Mouse (Mus musculus): ENCODE measurements around the gene Erc1. TPM values are rescaled to one million over a fixed set of nuclear protein-coding genes. Genes with fewer than 3 reads are reported as not detected.

Erc1 gene
- 12.7 and 13.7 TPM in 2 replicates for polyA plus RNA-seq (2015; fragmentation: Nextera tagmentation; extraction: Ambion mirVana)

- Histone ChIP-seq H3K4me3 (ENCODE audit: low read length) (peak within 1 kb of the TSS; percentile 97), H3K27me3 (ENCODE audit: control insufficient read depth, insufficient read depth, low read length) (no peaks in the 10 kb centered on the region), H3K36me3 (ENCODE audit: control insufficient read depth, insufficient read depth) (no peaks in the 10 kb centered on the region), H3K27ac (ENCODE audit: low read length) (peak within 1 kb of the TSS; percentile 99), H3K4me2 (ENCODE audit: low read depth, low read length) (peak within 1 kb of the TSS; percentile 89), H3K9ac (ENCODE audit: low read length) (peak within 1 kb of the TSS; percentile 96), H3K9me3 (replicated peaks; ENCODE audit: control insufficient read depth, low read length) (no peaks in the 10 kb centered on the region), H3K4me1 (ENCODE audit: control insufficient read depth, insufficient read depth, low read length) (peaks cover 21% of the 10 kb centered on the region)
- ATAC-seq (replicated peaks; ENCODE audit: extremely low read depth, insufficient read depth, low FRiP score) = peak; percentile 96
- under 1% methylated on average over 73 of the region's 73 CpGs for WGBS
Observed at GRCm38 (mm10) chr6:119848034-119848695, at the start of gene Erc1. Gene Erc1 (minus strand): TSS chr6:119848167.

- Histone ChIP-seq H3K4me2 (ENCODE audit: low read depth, low read length) (no peak overlapping the region), H3K27me3 (ENCODE audit: control insufficient read depth, insufficient read depth, low read length) (no peaks in the 10 kb centered on the region), H3K4me3 (ENCODE audit: low read length) (no peak overlapping the region), H3K36me3 (ENCODE audit: control insufficient read depth, insufficient read depth) (no peaks in the 10 kb centered on the region), H3K9me3 (replicated peaks; ENCODE audit: control insufficient read depth, low read length) (no peaks in the 10 kb centered on the region), H3K9ac (ENCODE audit: low read length) (no peak overlapping the region), H3K4me1 (ENCODE audit: control insufficient read depth, insufficient read depth, low read length) (no peaks in the 10 kb centered on the region), H3K27ac (ENCODE audit: low read length) (no peak overlapping the region)
- WGBS = 78% methylated on average over 7 of the region's 7 CpGs
- no peak for ATAC-seq (replicated peaks; ENCODE audit: extremely low read depth, insufficient read depth, low FRiP score)
Observed at GRCm38 (mm10) chr6:119892711-119893110, 44.7 kb upstream of the Erc1 start.

- WGBS = 47% methylated on average over 7 of the region's 7 CpGs
- Histone ChIP-seq H3K27ac (ENCODE audit: low read length) (no peak overlapping the region), H3K4me3 (ENCODE audit: low read length) (no peak overlapping the region), H3K27me3 (ENCODE audit: control insufficient read depth, insufficient read depth, low read length) (no peaks in the 10 kb centered on the region; the same call in 1 of the 2 replicates), H3K4me2 (ENCODE audit: low read depth, low read length) (no peak overlapping the region), H3K9ac (ENCODE audit: low read length) (no peak overlapping the region), H3K4me1 (ENCODE audit: control insufficient read depth, insufficient read depth, low read length) (no peaks in the 10 kb centered on the region), H3K36me3 (ENCODE audit: control insufficient read depth, insufficient read depth) (no peaks in the 10 kb centered on the region), H3K9me3 (replicated peaks; ENCODE audit: control insufficient read depth, low read length) (no peaks in the 10 kb centered on the region)
- ATAC-seq (replicated peaks; ENCODE audit: extremely low read depth, insufficient read depth, low FRiP score) = no peak
Observed at GRCm38 (mm10) chr6:119883151-119883550, 35.2 kb upstream of the Erc1 start.

DNA sequence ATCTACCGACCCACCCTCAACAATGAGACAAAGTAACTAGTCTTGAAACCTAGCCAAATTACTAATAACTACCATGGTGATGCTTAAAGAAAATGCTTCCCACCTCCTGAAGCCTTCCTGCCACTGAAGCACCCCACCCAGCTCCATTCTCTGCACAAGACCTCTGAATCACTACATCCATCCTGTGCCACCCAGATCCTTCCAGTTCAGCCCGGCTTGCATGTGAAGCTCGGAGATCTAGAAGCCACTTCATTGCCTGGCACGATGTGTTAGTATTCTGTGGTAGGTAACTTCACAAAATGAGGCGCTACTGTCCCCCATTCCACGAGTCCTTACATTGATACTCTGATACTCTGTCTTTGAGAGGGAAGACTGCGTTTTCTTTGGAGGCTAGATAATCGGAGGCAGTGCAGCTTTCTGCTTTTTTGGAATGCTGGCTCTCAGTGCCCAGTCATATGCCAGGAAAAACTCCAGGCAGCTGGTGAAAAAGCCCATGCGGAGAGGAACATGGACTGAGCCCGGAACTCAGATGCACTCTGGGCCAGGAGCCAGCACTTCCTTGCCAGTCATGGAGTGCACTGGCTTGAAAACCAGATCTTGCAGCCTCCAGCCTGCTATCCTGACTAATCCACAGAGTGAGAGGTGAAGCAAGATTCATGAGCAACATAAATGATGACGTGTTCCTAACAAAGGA lies 16.5 kb upstream of the Erc1 start:
- Histone ChIP-seq H3K4me2 (ENCODE audit: low read depth, low read length) (no peak overlapping the region), H3K9me3 (replicated peaks; ENCODE audit: control insufficient read depth, low read length) (no peaks in the 10 kb centered on the region), H3K27me3 (ENCODE audit: control insufficient read depth, insufficient read depth, low read length) (no peaks in the 10 kb centered on the region), H3K4me3 (ENCODE audit: low read length) (no peak overlapping the region), H3K9ac (ENCODE audit: low read length) (no peak overlapping the region), H3K27ac (ENCODE audit: low read length) (no peak overlapping the region), H3K36me3 (ENCODE audit: control insufficient read depth, insufficient read depth) (no peaks in the 10 kb centered on the region), H3K4me1 (ENCODE audit: control insufficient read depth, insufficient read depth, low read length) (0 out of 2 replicates have a peak, but pooled peaks cover 4% of the 10 kb centered on the region)
- peak; percentile 63 for ATAC-seq (replicated peaks; ENCODE audit: extremely low read depth, insufficient read depth, low FRiP score)
- whole genome bisulfite sequencing = 72% methylated on average over 11 of the region's 11 CpGs

- Histone ChIP-seq H3K4me1 (ENCODE audit: control insufficient read depth, insufficient read depth, low read length) (0 out of 2 replicates have a peak, but pooled peaks cover 4% of the 10 kb centered on the region), H3K4me2 (ENCODE audit: low read depth, low read length) (no peak overlapping the region), H3K27me3 (ENCODE audit: control insufficient read depth, insufficient read depth, low read length) (no peaks in the 10 kb centered on the region), H3K9ac (ENCODE audit: low read length) (no peak overlapping the region), H3K9me3 (replicated peaks; ENCODE audit: control insufficient read depth, low read length) (no peaks in the 10 kb centered on the region; the same call in 1 of the 2 replicates), H3K4me3 (ENCODE audit: low read length) (no peak overlapping the region), H3K36me3 (ENCODE audit: control insufficient read depth, insufficient read depth) (no peaks in the 10 kb centered on the region), H3K27ac (ENCODE audit: low read length) (no peak overlapping the region)
- no peak for ATAC-seq (replicated peaks; ENCODE audit: extremely low read depth, insufficient read depth, low FRiP score)
- WGBS = 73% methylated on average over 8 of the region's 8 CpGs
Observed at GRCm38 (mm10) chr6:119861519-119861918, 13.6 kb upstream of the Erc1 start.

- ATAC-seq (replicated peaks; ENCODE audit: extremely low read depth, insufficient read depth, low FRiP score) = no peak
- Histone ChIP-seq H3K4me2 (ENCODE audit: low read depth, low read length) (no peak overlapping the region), H3K27me3 (ENCODE audit: control insufficient read depth, insufficient read depth, low read length) (no peaks in the 10 kb centered on the region), H3K4me3 (ENCODE audit: low read length) (no peak overlapping the region), H3K27ac (ENCODE audit: low read length) (no peak overlapping the region), H3K4me1 (ENCODE audit: control insufficient read depth, insufficient read depth, low read length) (0 out of 2 replicates have a peak, but pooled peaks cover 4% of the 10 kb centered on the region), H3K36me3 (ENCODE audit: control insufficient read depth, insufficient read depth) (no peaks in the 10 kb centered on the region), H3K9me3 (replicated peaks; ENCODE audit: control insufficient read depth, low read length) (no peaks in the 10 kb centered on the region; the same call in 1 of the 2 replicates), H3K9ac (ENCODE audit: low read length) (no peak overlapping the region)
- WGBS = 77% methylated on average over 2 of the region's 2 CpGs
Observed at GRCm38 (mm10) chr6:119860236-119860635, 12.3 kb upstream of the Erc1 start.

DNA sequence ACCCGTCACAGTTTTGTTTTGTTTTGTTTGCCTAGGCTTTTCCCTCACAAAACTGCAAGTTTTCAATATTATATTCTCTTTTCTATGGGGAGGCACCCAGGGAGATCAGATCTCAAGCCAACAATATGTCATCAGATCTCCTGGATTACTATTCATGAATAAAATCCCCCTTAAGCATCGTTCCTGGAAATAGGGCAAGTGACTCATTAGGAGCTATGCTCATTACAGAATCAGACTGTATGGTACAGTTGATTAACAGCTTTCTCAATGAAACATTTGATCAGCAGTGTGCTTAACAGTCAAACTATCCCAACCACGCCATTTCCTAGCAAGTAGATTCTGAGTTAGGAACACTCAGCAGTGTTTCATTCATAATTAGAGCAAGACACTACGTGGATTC lies 7.5 kb upstream of the Erc1 start:
- Histone ChIP-seq H3K27me3 (ENCODE audit: control insufficient read depth, insufficient read depth, low read length) (no peaks in the 10 kb centered on the region), H3K9ac (ENCODE audit: low read length) (no peak overlapping the region), H3K4me2 (ENCODE audit: low read depth, low read length) (no peak overlapping the region), H3K9me3 (replicated peaks; ENCODE audit: control insufficient read depth, low read length) (no peaks in the 10 kb centered on the region; the same call in 1 of the 2 replicates), H3K36me3 (ENCODE audit: control insufficient read depth, insufficient read depth) (no peaks in the 10 kb centered on the region), H3K27ac (ENCODE audit: low read length) (no peak overlapping the region), H3K4me3 (ENCODE audit: low read length) (no peak overlapping the region), H3K4me1 (ENCODE audit: control insufficient read depth, insufficient read depth, low read length) (peaks cover 4% of the 10 kb centered on the region)
- no peak for ATAC-seq (replicated peaks; ENCODE audit: extremely low read depth, insufficient read depth, low FRiP score)
- 90% methylated on average over 4 of the region's 4 CpGs for WGBS

GRCm38 (mm10) chr6:119854156-119854555 lies 6.2 kb upstream of the Erc1 start:
- peaks cover 12% of the 10 kb centered on the region for H3K4me1 ChIP-seq (ENCODE audit: control insufficient read depth, insufficient read depth, low read length)
- no peaks in the 10 kb centered on the region for H3K27me3 ChIP-seq (ENCODE audit: control insufficient read depth, insufficient read depth, low read length)
- 25% methylated on average over 2 of the region's 2 CpGs for WGBS
- no peak overlapping the region; the same call in 1 of the 2 replicates for H3K4me2 ChIP-seq (ENCODE audit: low read depth, low read length)
- no peak for ATAC-seq (replicated peaks; ENCODE audit: extremely low read depth, insufficient read depth, low FRiP score)
- no peaks in the 10 kb centered on the region for H3K9me3 ChIP-seq (replicated peaks; ENCODE audit: control insufficient read depth, low read length)
- no peaks in the 10 kb centered on the region for H3K36me3 ChIP-seq (ENCODE audit: control insufficient read depth, insufficient read depth)
- H3K9ac ChIP-seq (ENCODE audit: low read length) = peak overlapping the region; percentile 33; the same call in 1 of the 2 replicates
- no peak overlapping the region for H3K4me3 ChIP-seq (ENCODE audit: low read length)
- H3K27ac ChIP-seq (ENCODE audit: low read length) = no peak overlapping the region

GRCm38 (mm10) chr6:119849858-119850257 lies 1.9 kb upstream of the Erc1 start:
- H3K27me3 ChIP-seq (ENCODE audit: control insufficient read depth, insufficient read depth, low read length) = no peaks in the 10 kb centered on the region
- no peaks in the 10 kb centered on the region for H3K36me3 ChIP-seq (ENCODE audit: control insufficient read depth, insufficient read depth)
- peaks cover 25% of the 10 kb centered on the region for H3K4me1 ChIP-seq (ENCODE audit: control insufficient read depth, insufficient read depth, low read length)
- no peak for ATAC-seq (replicated peaks; ENCODE audit: extremely low read depth, insufficient read depth, low FRiP score)
- no peak overlapping the region for H3K4me3 ChIP-seq (ENCODE audit: low read length)
- H3K9me3 ChIP-seq (replicated peaks; ENCODE audit: control insufficient read depth, low read length) = no peaks in the 10 kb centered on the region
- H3K9ac ChIP-seq (ENCODE audit: low read length) = no peak overlapping the region
- no peak overlapping the region for H3K27ac ChIP-seq (ENCODE audit: low read length)
- WGBS = 91% methylated on average over 3 of the region's 3 CpGs
- no peak overlapping the region for H3K4me2 ChIP-seq (ENCODE audit: low read depth, low read length)

Data from heart, embryonic 16.5 days (tissue).